Mouse (Mus musculus) CH12.LX (cell line): Measurements from ENCODE around the gene Ppp2r2c. TPM values are rescaled to one million over a fixed set of nuclear protein-coding genes. Genes with fewer than 3 reads are reported as not detected.

ENCODE experiments used
- DNase-seq: peaks from one replicate; pipeline ENCODE4 v3.0.0-alpha.2; 2013; ENCODE audit errors: extremely low read depth
- H3K27ac ChIP-seq: 2 replicates; pipeline ENCODE4 v1.5.1; 2012; ENCODE audit warnings: low read depth, mild to moderate bottlenecking, control low read depth, moderate library complexity; ENCODE audit not compliant: insufficient read depth
- H3K27me3 ChIP-seq: replicated peaks from 2 replicates; pipeline ENCODE3; 2012; ENCODE audit warnings: inconsistent platforms
- H3K36me3 ChIP-seq, 2 experiments: replicated peaks in 1 of 2; 2 replicates each; pipeline versions ENCODE3 to v1.6.1; 2012; ENCODE audit warnings: inconsistent platforms in 1 of 2, low read length in 1 of 2, mild to moderate bottlenecking in 1 of 2, mixed read lengths in 1 of 2, moderate library complexity in 1 of 2; ENCODE audit not compliant: control insufficient read depth in 1 of 2, insufficient read depth in 1 of 2
- H3K4me1 ChIP-seq, 2 experiments: 2 replicates each; pipeline ENCODE4 v1.6.1; 2012; ENCODE audit warnings: inconsistent platforms in 1 of 2, moderate library complexity in 1 of 2; ENCODE audit not compliant: insufficient read depth in 2 of 2, control insufficient read depth in 1 of 2
- H3K4me2 ChIP-seq: 2 replicates; pipeline ENCODE4 v1.6.1; 2012; ENCODE audit warnings: low read depth, mild to moderate bottlenecking, control low read depth; ENCODE audit not compliant: poor library complexity, insufficient read depth, severe bottlenecking
- H3K4me3 ChIP-seq, 3 experiments: fragments of 150-350 bp in 1 of 3; sonication (generic) in 1 of 3; replicated peaks in 1 of 3; 2 replicates each; pipeline versions ENCODE3 to v1.5.1; 2011 to 2012; ENCODE audit warnings: low read depth in 2 of 3, low read length in 2 of 3, mild to moderate bottlenecking in 2 of 3, moderate library complexity in 2 of 3, control low read depth in 1 of 3, improper control_type of control experiment in 1 of 3, inconsistent platforms in 1 of 3, mixed read lengths in 1 of 3; ENCODE audit not compliant: poor library complexity in 1 of 3
- H3K79me2 ChIP-seq: replicated peaks from 2 replicates; pipeline ENCODE4 v1.6.1; 2012; ENCODE audit warnings: mild to moderate bottlenecking, moderate library complexity; ENCODE audit not compliant: control insufficient read depth, poor library complexity, insufficient read depth, severe bottlenecking; ENCODE audit errors: extremely low read depth
- H3K9ac ChIP-seq: 2 replicates; pipeline ENCODE4 v1.6.1; 2012; ENCODE audit warnings: low read depth, mild to moderate bottlenecking, control low read depth, moderate library complexity; ENCODE audit not compliant: insufficient read depth
- H3K9me3 ChIP-seq: replicated peaks from 2 replicates; pipeline ENCODE3; 2012; ENCODE audit warnings: low read length, inconsistent platforms, mixed read lengths
- CHD1 ChIP-seq: IDR thresholded peaks from 2 replicates; pipeline ENCODE4 v1.6.1; 2012; ENCODE audit warnings: low read depth, low read length, improper control_type of control experiment, inconsistent platforms
- E2F4 ChIP-seq: IDR thresholded peaks from 2 replicates; pipeline ENCODE4 v1.6.1; 2011; ENCODE audit warnings: low read depth, low read length, improper control_type of control experiment; ENCODE audit not compliant: insufficient replicate concordance
- EP300 ChIP-seq: IDR thresholded peaks from 2 replicates; pipeline ENCODE4 v1.6.1; 2011; ENCODE audit warnings: low read length, improper control_type of control experiment
- GABPA ChIP-seq: IDR thresholded peaks from 2 replicates; pipeline ENCODE4 v1.6.1; 2012; ENCODE audit warnings: low read depth, low read length, improper control_type of control experiment, inconsistent platforms; ENCODE audit not compliant: insufficient replicate concordance
- JUN ChIP-seq: IDR thresholded peaks from 2 replicates; pipeline ENCODE4 v1.6.1; 2011; ENCODE audit warnings: low read depth, mild to moderate bottlenecking, low read length, improper control_type of control experiment, moderate library complexity; ENCODE audit not compliant: insufficient read depth
- JUND ChIP-seq: conservative IDR thresholded peaks from 2 replicates; pipeline ENCODE4 v1.6.1; 2011; ENCODE audit warnings: low read depth, low read length, improper control_type of control experiment
- MAFK ChIP-seq: IDR thresholded peaks from 2 replicates; pipeline ENCODE4 v1.6.1; 2011; ENCODE audit warnings: low read length, improper control_type of control experiment; ENCODE audit not compliant: insufficient replicate concordance
- MAX ChIP-seq: IDR thresholded peaks from 2 replicates; pipeline ENCODE4 v1.6.1; 2011; ENCODE audit warnings: low read length, improper control_type of control experiment
- MEF2A ChIP-seq: IDR thresholded peaks from 2 replicates; pipeline ENCODE4 v1.6.1; 2014; ENCODE audit warnings: low read depth, mild to moderate bottlenecking, inconsistent platforms, low read length, improper control_type of control experiment, borderline replicate concordance
- MXI1 ChIP-seq: IDR thresholded peaks from 2 replicates; pipeline ENCODE4 v1.6.1; 2011; ENCODE audit warnings: mild to moderate bottlenecking, low read depth, low read length, improper control_type of control experiment
- NRF1 ChIP-seq: IDR thresholded peaks from 2 replicates; pipeline ENCODE4 v1.6.1; 2014; ENCODE audit warnings: low read depth, mild to moderate bottlenecking, inconsistent platforms, low read length, improper control_type of control experiment, moderate library complexity
- PAX5 ChIP-seq: IDR thresholded peaks from 2 replicates; pipeline ENCODE4 v1.6.1; 2012; ENCODE audit warnings: low read length, inconsistent platforms, mixed read lengths
- POLR2AphosphoS2 ChIP-seq: IDR thresholded peaks from 2 replicates; pipeline ENCODE4 v1.6.1; 2011; ENCODE audit warnings: low read depth, low read length, improper control_type of control experiment
- SIN3A ChIP-seq: IDR thresholded peaks from 2 replicates; pipeline ENCODE4 v1.6.1; 2012; ENCODE audit warnings: low read length, improper control_type of control experiment, inconsistent platforms
- TCF12 ChIP-seq: IDR thresholded peaks from 2 replicates; pipeline ENCODE4 v1.6.1; 2014; ENCODE audit warnings: low read depth, mild to moderate bottlenecking, inconsistent platforms, low read length, improper control_type of control experiment
- USF1 ChIP-seq: IDR thresholded peaks from 2 replicates; pipeline ENCODE4 v1.6.1; 2014; ENCODE audit warnings: low read depth, mild to moderate bottlenecking, inconsistent platforms, low read length, improper control_type of control experiment
- ZMIZ1 ChIP-seq: IDR thresholded peaks from 2 replicates; pipeline ENCODE4 v1.6.1; 2012; ENCODE audit warnings: low read depth, mild to moderate bottlenecking, inconsistent platforms, low read length, improper control_type of control experiment
- dilution Hi-C: fragments of 300-500 bp; cut with MboI; formaldehyde crosslinking; loops from 2 replicates; pipeline ENCODE4 v1.14.3; 2020; ENCODE audit warnings: low sequenced_read_pairs; ENCODE audit not compliant: extremely low pct_unique_long_range_greater_than_20kb, extremely low pct_ligation_motif_present
- in situ Hi-C: fragments of 300-500 bp; cut with MboI; formaldehyde crosslinking; loops from 3 replicates; pipeline ENCODE4 v1.14.3; 2019; ENCODE audit warnings: low sequenced_read_pairs, low pct_ligation_motif_present, low pct_unique_long_range_greater_than_20kb, mixed read lengths
- polyA plus RNA-seq: library from polyadenylated mRNA; unstranded; fragments of >175 nt; gene quantifications from 2 replicates; pipeline ENCODE4 v1.2.1, GENCODE M21; 2012; ENCODE audit warnings: low read depth; ENCODE audit not compliant: insufficient read length
- total RNA-seq, 2 experiments: library from RNA; depleted of rRNA; stranded (reverse); fragments of 300-350 nt in 1 of 2; fragments of >200 nt in 1 of 2; gene quantifications; 2 replicates each; pipeline ENCODE4 v1.2.3; 2012 to 2014

Gene Ppp2r2c
- total and polyA plus RNA-seq, 3 experiments: 0.07 to 0.21 TPM; not detected in 1

GRCm38 (mm10) chr5:36986617-36987016 is 118.3 kb downstream of the Ppp2r2c start:
- Histone ChIP-seq H3K4me3 (no peak overlapping the region), H3K4me2 (no peak overlapping the region), H3K9me3 (no peaks in the 10 kb centered on the region), H3K27me3 (peaks cover 13% of the 10 kb centered on the region), H3K79me2 (no peaks in the 10 kb centered on the region), H3K4me1 (peaks cover 7 to 18% of the 10 kb centered on the region in 2 experiments; a peak in 3 of 4 replicates), H3K27ac (no peak overlapping the region), H3K9ac (no peak overlapping the region), H3K36me3 (peaks cover 2 to 3% of the 10 kb centered on the region in 2 experiments)
- dilution Hi-C loops: no loop called here
- in situ Hi-C loops: no loop called here
- no peak for TF ChIP-seq MEF2A
- no peak for TF ChIP-seq USF1
- no peak for TF ChIP-seq POLR2AphosphoS2
- TF ChIP-seq ZMIZ1: no peak
- no peak for TF ChIP-seq GABPA
- no peak for TF ChIP-seq MXI1
- TF ChIP-seq TCF12: no peak
- no peak for TF ChIP-seq CHD1
- no peak for TF ChIP-seq JUND
- no peak for TF ChIP-seq PAX5
- no peak for TF ChIP-seq SIN3A
- DNase-seq: no peak

- H3K27ac ChIP-seq: no peak overlapping the region
- peak overlapping the region; percentile 86 for H3K9ac ChIP-seq
- no peaks in the 10 kb centered on the region for H3K79me2 ChIP-seq
- peaks cover 24% of the 10 kb centered on the region for H3K27me3 ChIP-seq
- dilution Hi-C loops (no loop called here), in situ Hi-C loops (no loop called here)
- H3K36me3 ChIP-seq: no peaks in the 10 kb centered on the region
- peaks cover 7 to 18% of the 10 kb centered on the region in 2 experiments; a peak in 3 of 4 replicates for H3K4me1 ChIP-seq
- H3K4me2 ChIP-seq: peak overlapping the region; percentile 59
- no peak for TF ChIP-seq EP300
- TF ChIP-seq E2F4: no peak
- TF ChIP-seq MAFK: no peak
- no peak for TF ChIP-seq NRF1
- no peak for TF ChIP-seq MAX
- TF ChIP-seq JUN: no peak
- no peak for DNase-seq
- H3K4me3 ChIP-seq: peak overlapping the region; percentile 69 to 95 (median 72)
- H3K9me3 ChIP-seq: peaks cover 4% of the 10 kb centered on the region
Measured at GRCm38 (mm10) chr5:36988124-36988780, 119.9 kb downstream of the Ppp2r2c start.
